Mouse (Mus musculus): ENCODE data around the gene Traf1.

The Traf1 gene

DNA sequence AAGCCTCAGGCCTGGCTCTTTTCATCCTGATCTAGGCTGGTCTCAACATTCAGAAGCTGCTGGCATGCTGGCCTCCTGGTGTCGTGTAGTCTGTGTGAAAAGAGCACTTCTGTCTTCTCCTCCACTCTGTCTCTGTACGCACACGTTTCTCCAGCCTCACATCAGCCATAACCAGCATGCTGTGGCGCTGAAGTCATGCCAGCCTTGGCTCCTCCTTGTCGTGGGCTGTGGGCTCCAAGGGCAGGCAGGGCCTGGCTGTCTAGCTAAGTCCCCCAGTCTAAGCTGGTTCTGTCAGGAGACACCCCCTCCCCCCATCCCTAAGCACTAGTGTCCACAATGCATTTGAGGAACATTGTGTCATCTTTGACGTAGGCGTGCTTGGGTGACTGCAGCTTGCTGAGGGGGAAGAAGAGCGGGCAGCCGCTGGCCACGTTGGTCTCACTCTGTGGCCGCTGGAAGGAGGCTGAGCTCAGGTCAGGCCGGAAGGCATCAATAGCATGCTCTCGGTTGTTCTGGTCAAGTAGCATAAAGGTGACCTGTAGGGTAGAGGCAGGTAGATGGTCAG lies 17.9 kb downstream of the Traf1 start:
- in situ Hi-C loops (cut with MboI, MseI), result no loop called here

- in situ Hi-C loops (cut with MboI, MseI), result no loop called here
These were observed 20.4 kb downstream of the Traf1 start for GRCm38 (mm10) chr2:34941061-34941675.

- in situ Hi-C loops (cut with MboI, MseI), result no loop called here
These were observed 21.3 kb downstream of the Traf1 start for GRCm38 (mm10) chr2:34940246-34940645.

DNA sequence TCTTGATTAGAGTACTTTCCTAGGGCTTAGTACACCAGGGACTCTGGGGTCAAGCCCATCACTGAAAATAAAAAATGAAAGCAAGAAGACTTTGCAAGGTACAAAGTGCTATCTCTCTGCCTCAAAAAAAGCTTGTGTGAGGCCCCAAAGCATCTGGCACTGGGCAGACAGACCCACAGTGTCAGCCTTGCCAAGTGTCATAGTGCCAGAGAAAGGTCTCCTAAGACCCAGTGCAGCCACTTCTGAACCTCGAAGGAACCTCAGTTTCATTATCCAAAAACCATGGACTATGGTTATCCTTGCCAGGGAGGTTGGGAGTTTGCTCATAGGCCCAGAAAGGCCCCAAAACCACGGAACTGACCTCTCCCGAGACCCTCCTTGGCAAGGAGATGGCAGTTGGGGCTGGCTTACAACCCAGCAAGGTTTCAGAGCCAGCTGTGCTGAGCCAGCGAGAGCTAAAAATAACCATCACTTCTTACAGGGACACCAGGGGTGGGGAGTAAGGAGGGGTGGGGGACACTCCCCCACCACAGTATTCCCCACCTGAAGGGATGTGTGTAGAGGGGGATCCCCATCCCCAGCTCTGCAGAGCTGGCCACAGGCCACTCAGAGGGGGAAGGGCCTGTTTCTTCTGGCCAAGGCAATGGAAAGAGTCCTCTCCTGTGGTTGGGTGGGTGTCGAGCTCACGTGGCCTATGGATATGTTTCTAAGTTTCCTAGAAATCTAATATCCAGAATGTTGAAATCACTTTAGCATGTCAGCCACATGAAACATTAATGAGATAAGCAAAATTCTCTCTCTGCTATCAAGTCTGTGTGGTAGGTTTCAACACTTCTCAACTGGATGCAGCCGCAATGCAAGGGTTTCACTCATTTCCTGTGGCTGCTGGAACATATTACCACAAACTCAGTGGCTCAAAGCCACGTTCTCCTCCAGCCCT lies 23.0 kb downstream of the Traf1 start:
- in situ Hi-C loops (cut with MboI, MseI), result no loop called here

DNA sequence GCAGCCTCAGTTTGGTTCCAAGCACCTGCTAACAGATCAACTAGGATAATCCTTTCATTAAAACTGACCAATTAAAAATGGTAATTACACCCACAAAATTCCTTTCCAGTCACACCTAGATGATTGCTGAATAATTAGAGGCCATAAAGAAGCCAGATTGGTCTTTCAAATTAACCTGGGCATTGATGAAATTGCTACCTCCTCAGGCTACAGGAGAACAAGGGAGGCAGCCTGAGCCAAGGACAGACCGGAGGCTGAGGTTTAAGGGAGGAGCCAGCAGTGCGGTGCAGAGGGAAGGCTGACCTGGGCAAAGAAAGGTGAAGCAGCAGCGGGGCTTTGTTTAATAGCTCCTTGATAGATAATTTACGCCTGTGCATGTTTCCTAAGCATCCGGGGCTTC lies 24.1 kb downstream of the Traf1 start:
- in situ Hi-C loops (cut with MboI, MseI), result no loop called here

- in situ Hi-C loops (cut with MboI, MseI), result no loop called here
These were observed 34.3 kb downstream of the Traf1 start for GRCm38 (mm10) chr2:34927320-34927719.

DNA sequence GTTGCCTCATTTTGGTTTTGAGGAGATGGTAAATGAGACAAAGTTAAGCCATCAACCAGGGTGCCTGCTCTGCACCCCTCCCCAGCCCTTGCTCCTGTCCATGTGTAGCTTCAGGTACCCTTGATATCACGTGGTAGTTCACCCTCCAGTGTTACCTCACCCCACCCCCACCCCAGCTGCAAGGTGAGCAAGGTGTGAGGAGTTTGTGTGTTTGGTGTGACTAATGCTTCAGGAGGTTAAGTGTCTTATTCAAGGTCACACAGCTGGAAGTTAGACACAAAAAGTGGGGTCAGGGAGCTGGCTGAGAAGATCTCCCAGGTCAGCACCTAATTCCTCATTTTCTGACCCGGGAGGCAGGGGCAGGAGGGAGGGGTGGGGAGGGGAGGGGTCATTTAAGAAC lies 38.8 kb downstream of the Traf1 start:
- in situ Hi-C loops (cut with MboI, MseI), result no loop called here

- in situ Hi-C loops (cut with MboI, MseI), result no loop called here
These were observed 41.4 kb downstream of the Traf1 start for GRCm38 (mm10) chr2:34920144-34920543.

DNA sequence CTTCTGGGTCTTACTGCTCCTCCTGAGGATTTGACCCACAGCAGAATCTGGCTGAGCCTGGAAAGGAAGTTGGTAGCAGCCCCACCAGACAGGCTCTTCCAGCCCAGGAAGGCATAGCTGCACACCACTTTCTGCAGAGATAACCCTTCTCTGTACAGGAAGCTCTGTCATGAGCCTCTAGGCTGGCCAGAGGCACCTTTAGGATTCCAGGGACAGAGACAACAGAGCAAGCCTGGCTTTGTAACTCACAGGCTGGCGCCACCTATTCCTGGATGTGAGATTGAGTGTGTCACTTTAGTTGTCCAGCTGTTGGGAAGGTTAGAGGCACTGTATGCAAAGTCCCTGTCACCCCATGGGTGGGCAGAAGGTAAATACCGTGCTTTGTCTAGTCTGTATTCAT lies 46.5 kb downstream of the Traf1 start:
- in situ Hi-C loops (cut with MboI, MseI), result no loop called here

DNA sequence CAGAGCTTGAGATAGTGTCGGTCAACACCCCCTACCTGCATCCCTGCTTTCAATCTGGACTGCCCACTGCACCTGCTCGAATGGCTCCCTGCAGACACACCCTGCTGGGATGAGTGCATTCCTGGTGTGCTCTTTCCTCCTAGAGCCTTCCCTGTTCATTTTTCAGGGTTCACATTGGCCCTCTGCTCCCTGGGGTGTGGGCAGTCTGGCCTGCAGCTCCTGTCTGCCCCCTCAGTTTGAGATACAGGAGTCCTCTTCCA lies 46.8 kb downstream of the Traf1 start:
- in situ Hi-C loops (cut with MboI, MseI), result loop anchor here (5.0 kb wide), 1 partner anchor 43 kb away; no protein-coding TSS in a partner anchor

GRCm38 (mm10) chr2:34914069-34914822 lies 47.3 kb downstream of the Traf1 start:
- in situ Hi-C loops (cut with MboI, MseI), result loop anchor here (5.0 kb wide), 1 partner anchor 43 kb away; no protein-coding TSS in a partner anchor

DNA sequence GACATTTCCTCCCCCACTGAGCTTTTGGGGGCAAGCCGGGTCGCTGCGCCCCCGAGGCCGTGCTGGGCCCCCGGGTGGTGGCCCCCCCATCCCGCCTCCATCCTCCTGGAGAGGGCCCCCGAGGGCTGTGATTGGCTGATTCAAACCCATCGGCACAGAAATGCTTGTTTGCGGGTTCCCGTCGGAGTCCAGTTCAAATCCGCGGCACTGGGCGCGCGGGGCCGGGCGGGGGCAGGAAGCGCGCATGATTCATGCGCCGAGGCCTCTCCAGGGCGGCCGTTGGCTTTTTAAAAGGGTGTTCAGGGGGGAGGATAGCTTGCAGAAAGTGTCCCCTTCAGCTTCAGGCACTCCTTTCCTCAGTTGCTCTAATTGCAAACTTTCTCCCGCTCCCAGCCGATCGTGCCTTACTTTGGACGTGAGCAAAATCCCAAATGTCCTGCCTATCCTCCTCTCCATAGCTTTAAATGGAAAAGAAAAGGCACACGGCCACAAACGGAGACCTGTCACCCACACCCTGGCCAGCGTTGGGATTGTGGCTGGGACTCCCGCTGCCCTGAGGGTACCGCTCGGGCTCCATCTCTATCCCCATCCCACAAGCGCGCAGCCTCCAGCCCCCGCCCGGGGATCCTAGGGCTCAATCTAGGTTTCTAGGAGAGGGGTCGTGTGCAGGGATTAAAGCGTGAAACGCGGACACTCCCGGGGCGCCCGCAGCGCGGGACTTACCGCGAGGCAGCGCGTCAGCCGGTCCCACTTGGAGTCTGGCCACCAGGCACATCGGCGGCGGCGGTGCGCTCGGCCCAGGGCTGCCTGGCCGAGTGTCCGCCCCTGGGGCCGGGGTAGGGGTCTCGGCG lies 48.1 kb downstream of the Traf1 start, which contains the start of gene Phf19:
TSS of gene Phf19 (minus strand) at position 809 of the 851 bp plus-strand sequence.
- in situ Hi-C loops (cut with MboI, MseI), result loop anchor here (5.0 kb wide), 1 partner anchor 44 kb away; no protein-coding TSS in a partner anchor

DNA sequence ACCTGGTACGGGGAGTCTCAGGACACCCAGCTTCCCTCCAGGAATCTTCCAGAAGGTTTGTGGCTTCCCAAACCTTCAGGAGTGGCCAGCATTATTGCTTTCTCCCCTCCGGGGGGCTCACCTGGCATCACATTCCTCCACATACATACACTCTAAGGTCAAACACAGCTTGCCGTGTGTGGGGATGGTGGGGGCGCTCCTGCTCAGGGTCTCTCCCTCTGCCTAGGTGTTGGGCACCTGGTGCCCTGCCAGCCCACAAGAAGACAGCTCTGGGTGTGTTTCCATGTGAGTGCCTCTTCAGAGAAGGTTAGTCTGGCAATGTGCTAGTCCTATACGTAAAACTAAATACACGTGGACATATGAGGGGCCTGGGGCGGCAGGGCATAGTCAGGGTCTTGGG lies 49.0 kb downstream of the Traf1 start:
- in situ Hi-C loops (cut with MboI, MseI), result loop anchor here (5.0 kb wide), 1 partner anchor 45 kb away; no protein-coding TSS in a partner anchor

DNA sequence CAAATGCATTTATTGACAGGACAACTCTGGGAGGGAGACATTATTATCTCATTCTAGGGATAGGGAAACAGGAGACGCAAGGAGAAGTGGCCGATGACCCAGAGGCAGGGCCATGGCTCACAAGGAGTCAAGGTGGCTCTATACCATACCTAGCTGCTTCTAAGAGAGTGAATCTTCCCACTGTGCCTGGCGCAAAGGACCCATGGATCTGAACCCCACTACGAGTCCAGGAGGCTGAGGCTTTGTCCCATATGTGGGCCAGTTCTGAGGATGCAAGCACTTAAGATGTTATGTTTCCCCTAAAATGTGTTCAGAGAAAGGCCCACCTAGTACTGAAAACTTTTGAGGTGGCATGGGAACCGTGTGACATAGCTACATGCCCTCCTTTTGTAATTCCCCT lies 49.7 kb downstream of the Traf1 start:
- in situ Hi-C loops (cut with MboI, MseI), result loop anchor here (5.0 kb wide), 1 partner anchor 45 kb away; no protein-coding TSS in a partner anchor

DNA sequence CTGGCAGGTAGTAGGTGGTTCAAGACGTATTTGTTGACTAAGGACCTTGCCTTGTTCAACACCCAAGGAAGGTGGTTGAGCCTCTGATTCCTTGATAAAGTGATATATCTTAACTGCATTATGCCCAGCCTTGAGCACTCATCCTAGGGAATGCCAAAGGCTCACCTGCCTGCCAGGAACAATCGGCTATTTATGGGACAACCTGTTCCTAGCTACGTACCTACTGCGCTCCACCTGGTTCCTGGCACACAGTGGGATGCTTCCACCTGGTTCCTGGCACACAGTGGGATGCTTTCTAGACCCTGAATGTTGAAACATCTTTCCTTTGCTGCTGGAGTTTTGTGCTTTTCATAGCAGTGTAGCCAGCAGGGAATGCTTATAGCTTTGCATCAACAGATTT lies 51.9 kb downstream of the Traf1 start:
- in situ Hi-C loops (cut with MboI, MseI), result loop anchor here (5.0 kb wide), 1 partner anchor 48 kb away; no protein-coding TSS in a partner anchor

GRCm38 (mm10) chr2:34906861-34907604 lies 54.5 kb downstream of the Traf1 start:
- in situ Hi-C loops (cut with MboI, MseI), result no loop called here

- in situ Hi-C loops (cut with MboI, MseI), result no loop called here
These were observed 55.1 kb downstream of the Traf1 start for GRCm38 (mm10) chr2:34906426-34906825.

GRCm38 (mm10) chr2:34904849-34905542 lies 56.6 kb downstream of the Traf1 start:
- in situ Hi-C loops (cut with MboI, MseI), result no loop called here

DNA sequence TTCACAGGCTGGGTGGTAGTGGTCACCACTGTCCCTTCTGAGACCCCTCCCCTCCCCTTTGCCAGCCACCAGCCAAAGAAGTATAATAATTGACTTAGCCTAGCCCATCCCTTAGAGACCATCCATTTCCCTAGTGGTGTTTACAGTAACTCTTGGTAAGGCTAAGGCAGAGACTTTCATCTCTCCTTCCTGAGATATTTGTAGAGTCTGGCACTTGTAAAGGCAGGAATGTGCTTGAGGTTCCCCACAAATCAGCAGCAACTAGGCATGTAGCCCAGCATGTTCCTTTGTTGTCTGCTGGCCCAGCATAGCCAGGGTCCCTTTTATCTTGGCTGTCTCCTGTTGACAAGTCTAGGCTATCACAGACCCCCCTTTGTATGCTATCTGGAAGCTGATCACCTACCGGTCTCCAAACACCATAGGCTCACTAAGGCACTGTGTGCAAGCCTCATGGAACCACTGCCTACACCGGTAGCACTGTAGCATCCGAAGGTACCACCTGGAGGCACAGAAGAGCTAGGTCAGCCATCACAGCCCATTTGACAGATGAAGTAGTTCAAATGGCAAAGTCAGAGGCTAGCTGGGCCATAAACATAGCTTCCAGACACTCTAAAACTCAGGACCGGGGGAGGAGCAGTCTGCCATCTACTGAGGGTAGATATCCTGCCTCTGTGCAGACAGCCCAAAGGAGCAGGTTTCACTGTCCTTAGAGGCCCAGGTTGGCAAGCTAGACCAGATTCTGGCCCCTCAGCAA lies 57.7 kb downstream of the Traf1 start:
- in situ Hi-C loops (cut with MboI, MseI), result no loop called here
